Mouse (Mus musculus): ENCODE measurements around the gene Olfr1197.

The Olfr1197 gene

DNA sequence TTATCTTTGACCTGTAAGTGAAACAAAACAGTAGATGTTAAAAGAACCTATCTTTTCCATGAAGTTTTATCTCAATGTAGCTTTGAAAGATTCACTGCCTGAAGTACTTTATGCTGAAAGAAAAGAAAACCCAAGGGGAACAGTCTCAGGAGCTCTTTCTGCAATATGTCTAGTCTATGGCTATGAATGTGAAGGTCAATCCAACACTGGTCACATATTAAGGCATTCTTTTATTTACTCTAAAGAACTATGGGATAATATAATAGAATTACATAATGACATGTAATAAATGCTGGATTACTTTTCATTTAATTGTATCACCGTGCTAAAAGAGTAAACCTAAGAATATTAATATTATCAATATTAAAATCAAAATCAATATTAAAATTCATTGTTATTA is at the start of gene Olfr1197:
Gene Olfr1197, minus strand, starts transcription at position 101 of the 400 bp plus-strand sequence.
- DNase-seq (ENCODE audit: extremely low spot score) = no peak

GRCm38 (mm10) chr2:88770388-88770787 is 38.2 kb upstream of the Olfr1197 start, which contains the start of gene Olfr1200:
Olfr1200 (minus strand) TSS chr2:88770488.
- DNase-seq (ENCODE audit: extremely low spot score) = no peak

- no peak for DNase-seq (ENCODE audit: extremely low spot score)
Measured at GRCm38 (mm10) chr2:88760369-88760768, 28.2 kb upstream of the Olfr1197 start, which contains the start of gene Olfr1199. Olfr1199 (minus strand) TSS chr2:88760469.

DNA sequence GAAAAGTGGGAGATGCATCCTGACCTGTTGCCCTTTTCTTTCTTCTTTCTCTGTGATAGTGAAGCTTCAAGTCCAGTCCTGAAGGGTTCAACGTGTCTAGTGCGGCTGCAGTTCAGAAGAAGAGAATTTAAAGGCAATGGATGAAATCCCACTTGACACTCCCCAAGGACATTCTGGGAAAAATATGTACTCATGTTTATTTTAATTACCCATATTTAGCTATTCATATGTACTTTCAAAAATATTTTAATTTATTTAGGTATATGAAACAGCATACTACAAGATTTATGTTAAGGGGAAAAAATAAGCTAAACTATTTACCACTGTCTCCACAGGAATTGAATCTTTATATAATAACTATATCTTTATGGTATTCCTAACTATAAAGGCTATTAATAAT is 19.1 kb upstream of the Olfr1197 start, which contains the start of gene Olfr1198:
Gene Olfr1198, minus strand, starts transcription at position 101 of the 400 bp plus-strand sequence.
- no peak for DNase-seq (ENCODE audit: extremely low spot score)

- DNase-seq (ENCODE audit: extremely low spot score) = no peak
Measured at GRCm38 (mm10) chr2:88743379-88743778, 11.2 kb upstream of the Olfr1197 start.

- no peak for DNase-seq (ENCODE audit: extremely low spot score)
Measured at GRCm38 (mm10) chr2:88704497-88704896, 27.7 kb downstream of the Olfr1197 start, which contains the start of gene Olfr1196. Olfr1196 (minus strand) TSS chr2:88704597.

GRCm38 (mm10) chr2:88689087-88689486 is 43.1 kb downstream of the Olfr1197 start, which contains the start of gene Olfr1195:
Olfr1195 (minus strand) TSS chr2:88689187.
- no peak for DNase-seq (ENCODE audit: extremely low spot score)

All from embryo, embryonic 9.5 days (tissue).